Mouse (Mus musculus) spleen, postnatal 4 days (tissue): ENCODE measurements around the gene Mroh8.
"Not testable (repeated sequence)": the region's sequence is repeated elsewhere in the genome, so short reads cannot be mapped to it uniquely, and the experiment has no call there.

Experiments used
- DNase-seq, 2 experiments: peaks; one replicate each; pipeline ENCODE4 v3.0.0; 2022; ENCODE audit warnings: low spot score in 2 of 2

Mroh8 gene

DNA sequence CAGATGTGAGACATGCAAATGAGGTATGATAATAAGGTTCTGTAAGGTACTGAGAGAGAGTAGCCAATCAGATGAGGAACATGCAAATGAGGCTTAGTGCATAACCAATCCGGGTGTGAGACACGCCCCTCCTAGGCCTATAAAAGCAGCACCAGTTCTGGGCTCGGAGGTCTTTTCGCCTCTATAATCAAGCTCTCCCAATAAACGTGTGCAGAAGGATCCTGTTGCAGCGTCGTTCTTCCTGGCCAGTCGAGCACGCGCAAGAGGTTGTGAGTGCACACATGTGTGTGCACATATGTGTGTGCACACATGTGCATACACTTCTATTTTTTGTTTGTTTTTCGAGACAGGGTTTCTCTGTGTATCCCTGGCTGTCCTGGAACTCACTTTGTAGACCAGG, 80.9 kb downstream of the Mroh8 start:
- not testable (repeated sequence) for DNase-seq

DNA sequence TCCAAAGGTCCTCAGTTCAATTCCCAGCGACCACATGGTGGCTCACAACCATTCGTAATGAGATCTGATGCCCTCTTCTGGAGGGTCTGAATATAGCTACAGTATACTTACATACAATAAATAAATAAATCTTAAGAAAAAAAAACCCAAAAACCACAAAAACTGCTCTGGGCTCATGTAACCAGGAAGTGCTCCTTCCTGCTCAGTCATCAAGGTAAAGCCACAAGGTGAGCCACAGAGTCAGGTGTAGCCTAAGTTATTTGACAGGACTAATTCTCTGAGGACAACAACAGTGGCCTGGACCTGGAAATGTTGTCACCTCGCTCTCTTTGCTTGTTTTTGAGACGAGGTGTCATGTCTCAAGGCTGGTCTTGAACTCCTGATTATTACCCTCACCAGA, 88.7 kb downstream of the Mroh8 start:
- DNase-seq = no peak

DNA sequence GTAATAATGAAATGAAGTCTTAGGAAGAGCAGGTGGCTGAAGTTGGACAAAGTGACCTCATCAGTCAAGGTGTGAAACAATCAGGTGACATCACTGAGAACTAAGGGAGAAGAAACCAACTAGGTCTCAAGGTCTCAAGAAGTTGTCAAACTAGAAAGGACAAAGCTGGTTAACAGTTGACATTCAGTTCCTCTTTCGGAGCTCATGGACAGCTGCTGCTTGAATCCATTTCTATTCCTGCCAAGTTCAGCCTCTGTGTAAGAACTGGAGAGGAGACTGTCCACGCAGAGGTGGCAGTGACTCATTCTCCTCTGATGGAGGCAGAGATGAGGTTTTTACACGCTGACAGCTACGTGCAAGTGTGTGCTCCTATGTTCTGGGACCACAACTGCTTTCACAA, 92.1 kb downstream of the Mroh8 start:
- no peak for DNase-seq

DNA sequence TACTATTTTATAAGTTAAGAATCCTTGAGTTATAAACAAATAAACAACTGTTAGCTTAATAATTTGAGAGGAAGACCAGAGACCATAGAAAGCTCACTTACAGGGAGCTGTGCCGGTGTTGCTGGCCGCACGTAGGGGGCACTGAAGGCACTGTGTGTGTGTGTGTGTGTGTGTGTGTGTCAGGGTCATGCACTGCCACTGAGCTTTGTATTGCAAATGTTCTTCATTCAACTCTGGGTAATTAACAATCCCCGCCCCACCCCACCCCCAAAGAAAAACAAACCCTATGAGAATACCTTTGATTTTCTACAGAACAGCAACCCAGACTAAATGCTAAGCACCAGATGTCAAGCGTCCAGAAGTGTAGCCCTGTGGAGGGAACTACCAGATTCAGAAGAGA, 92.8 kb downstream of the Mroh8 start:
- DNase-seq = no peak

DNA sequence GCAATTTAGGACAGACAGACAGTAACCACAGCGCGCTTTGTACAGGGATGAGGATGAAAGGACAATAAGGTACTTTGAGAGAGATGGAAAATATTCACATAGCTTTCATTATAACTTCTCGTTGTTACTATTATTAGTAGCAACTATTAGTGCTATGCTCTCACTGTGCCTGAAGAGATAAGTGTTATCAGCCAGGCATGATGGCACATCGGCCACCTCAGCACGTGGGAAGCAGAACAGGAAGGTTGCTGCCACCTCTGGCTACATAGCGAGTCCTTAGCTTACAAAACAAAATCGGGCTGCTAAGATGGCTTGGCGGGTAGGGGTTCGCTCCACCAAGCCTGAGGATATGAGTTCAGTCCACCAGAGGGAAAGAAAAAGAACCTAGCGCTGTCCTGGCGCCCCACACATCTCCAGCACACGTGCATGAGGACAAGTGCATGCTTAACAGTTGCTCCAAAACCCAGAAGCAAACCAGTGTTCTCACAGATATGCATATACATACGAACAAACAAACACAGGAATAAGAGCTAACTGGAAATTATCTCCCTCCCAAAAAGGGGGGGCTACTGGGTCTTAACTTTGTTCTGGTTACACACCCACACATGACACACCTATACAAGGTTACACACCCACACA, 94.2 kb downstream of the Mroh8 start:
- no peak for DNase-seq

DNA sequence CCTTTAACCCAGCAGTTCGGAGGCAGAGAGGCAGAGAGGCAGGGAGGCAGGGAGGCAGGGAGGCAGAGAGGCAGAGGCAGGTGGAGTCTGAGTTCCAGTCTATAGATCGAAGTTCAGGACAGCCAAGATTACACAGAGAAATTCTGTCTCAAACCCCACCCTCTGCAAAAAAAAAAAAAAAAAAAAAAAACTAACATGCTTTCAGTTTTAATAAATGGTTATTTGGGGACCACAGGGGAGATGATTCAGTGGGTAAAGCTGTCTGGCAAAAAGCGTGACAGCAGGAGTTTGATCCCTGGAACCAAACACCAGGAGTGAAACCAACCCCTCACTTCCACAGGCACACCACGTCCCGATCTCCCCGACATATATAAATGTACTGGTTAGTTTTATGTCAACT, 101.2 kb downstream of the Mroh8 start:
- no peak for DNase-seq

DNA sequence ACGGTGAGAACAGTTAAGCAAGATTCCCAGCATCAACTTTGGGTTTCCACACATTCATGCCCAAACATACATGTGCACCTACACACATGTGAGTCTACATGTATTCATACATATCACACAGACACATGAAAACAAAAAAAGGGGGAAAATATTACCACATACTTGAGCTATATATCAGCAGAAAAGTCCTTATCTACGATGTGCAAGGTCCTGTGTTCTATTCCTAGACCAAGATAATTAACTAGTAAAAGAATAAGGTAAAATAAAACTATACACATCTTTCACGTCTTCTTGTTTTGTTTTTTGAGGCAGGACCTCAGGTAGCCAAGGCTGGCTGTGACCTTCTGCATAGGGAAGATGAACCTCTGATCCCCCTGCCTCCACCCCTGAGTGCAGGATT, 103.1 kb downstream of the Mroh8 start:
- no peak for DNase-seq

DNA sequence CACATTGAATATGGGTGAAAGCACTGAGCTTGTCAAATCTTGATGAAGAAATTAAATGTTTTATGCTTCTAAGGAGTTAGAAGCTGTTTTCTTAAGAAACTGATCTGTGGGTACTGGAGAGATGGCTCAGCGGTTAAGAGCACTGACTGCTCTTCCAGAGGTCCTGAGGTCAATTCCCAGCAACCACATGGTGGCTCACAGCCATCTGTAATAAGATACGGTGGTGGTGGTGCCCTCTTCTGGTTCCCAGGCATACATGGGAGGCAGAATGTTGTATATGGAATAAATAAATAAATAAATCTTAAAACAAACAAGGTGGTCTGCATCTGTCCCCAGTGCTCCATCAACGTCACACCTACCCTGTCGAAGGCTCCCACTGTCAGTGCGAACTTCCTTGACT, 104.9 kb downstream of the Mroh8 start:
- no peak for DNase-seq

DNA sequence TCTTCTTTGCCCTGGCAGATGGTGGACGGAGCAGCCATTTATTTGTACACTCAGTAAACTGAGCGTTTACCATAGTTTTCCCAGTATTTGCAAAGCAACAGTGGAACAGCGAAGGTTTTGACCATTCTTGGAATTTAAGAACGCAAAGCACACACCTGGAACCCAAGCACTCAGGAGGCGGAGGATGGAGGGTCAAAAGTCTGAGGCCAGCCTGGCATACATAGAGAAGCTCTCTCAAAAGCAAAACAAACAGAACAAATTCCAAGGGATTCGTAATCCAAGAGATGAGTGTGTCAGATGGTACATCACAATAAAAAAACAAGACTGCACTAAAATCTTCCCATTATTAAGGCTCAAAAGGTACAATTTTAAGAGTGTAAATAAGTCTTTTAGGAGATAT, 105.8 kb downstream of the Mroh8 start:
- no peak for DNase-seq

DNA sequence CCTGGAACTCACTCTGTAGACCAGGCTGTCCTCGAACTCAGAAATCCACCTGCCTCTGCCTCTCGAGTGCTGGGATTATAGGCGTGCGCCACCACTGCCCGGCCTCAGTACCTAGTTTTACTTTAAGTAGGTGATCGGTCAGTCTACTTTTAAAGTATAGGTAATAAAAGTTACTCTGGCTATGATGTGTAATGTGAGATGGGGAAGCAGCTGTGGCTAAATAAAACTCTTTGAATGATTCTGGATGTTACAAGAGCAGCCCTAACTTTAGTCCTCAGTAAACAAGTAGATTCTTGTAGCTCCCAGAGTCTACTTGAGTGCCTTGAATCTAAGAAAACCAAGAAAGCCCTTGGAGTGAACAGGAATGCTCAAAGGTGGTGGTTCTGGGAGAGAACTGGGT, 106.4 kb downstream of the Mroh8 start:
- no peak for DNase-seq

DNA sequence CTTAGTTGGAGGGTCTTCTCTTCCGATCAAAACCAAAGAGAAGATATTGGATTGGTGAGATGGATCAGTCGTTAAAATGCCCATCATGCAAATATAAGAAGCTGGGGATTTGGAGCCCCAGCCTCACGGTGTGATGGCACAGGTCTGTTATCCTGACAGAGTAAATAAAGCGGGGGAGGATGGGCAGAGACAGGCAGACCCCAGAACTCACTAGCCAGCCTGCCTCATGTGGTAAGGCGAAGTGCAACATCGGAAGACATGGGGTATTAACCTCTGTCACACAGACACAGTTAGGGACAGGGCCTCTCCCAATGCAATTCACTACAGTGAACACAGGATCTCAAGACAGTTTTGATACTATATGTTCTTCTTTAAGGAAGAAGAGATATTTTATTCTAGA, 108.7 kb downstream of the Mroh8 start:
- no peak for DNase-seq

DNA sequence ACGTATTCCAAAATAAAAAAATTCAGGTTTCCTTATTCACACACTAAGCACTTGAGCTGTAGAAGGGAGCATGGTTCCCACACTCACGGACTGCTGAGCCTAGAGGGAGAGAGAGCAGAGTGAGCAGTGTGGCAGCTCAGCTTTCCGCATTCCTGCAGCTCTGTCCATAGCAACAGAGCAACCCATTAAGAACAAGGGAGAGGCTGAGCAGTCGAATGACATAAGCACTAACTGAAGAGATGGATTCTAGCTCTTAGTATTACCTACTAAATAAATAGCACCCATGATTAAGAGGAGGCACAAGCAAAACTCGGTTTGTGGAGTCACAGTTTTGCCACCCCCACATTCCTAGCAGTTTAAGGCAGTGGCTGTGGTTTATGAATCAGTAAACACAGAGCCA, 109.2 kb downstream of the Mroh8 start:
- DNase-seq = no peak

DNA sequence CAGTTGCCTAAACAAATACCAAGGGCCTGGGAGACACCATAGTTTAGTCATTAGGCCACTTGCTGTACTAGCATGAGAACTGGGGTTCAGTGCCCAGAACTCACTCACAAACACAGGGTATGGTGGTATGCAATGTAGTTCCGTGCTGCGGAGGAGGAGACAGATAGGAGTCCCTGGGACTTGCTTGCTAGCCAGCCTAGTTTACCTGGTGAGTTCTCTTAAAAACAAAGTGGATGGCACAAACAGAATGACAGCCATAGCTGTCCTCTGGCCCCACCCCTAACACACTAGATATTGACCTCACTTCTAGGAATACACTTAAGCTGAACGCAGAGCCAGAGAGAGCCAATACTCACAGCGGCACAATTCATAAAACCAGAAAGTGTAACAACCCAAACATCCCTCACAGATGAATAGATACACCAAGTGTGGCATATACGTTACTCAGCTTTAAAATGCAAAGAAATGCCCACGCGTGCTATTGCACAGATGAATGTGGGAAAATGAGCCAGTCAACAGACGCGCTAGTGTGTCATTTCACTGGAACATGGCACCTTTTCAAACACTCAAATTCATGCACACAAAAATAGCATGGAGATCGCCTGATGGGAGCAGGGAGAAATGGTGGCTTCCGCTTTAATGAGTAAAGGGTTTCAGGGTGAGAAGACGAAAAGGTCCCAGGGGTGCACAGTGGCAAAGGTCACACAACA, 112.8 kb downstream of the Mroh8 start:
- DNase-seq = no peak

DNA sequence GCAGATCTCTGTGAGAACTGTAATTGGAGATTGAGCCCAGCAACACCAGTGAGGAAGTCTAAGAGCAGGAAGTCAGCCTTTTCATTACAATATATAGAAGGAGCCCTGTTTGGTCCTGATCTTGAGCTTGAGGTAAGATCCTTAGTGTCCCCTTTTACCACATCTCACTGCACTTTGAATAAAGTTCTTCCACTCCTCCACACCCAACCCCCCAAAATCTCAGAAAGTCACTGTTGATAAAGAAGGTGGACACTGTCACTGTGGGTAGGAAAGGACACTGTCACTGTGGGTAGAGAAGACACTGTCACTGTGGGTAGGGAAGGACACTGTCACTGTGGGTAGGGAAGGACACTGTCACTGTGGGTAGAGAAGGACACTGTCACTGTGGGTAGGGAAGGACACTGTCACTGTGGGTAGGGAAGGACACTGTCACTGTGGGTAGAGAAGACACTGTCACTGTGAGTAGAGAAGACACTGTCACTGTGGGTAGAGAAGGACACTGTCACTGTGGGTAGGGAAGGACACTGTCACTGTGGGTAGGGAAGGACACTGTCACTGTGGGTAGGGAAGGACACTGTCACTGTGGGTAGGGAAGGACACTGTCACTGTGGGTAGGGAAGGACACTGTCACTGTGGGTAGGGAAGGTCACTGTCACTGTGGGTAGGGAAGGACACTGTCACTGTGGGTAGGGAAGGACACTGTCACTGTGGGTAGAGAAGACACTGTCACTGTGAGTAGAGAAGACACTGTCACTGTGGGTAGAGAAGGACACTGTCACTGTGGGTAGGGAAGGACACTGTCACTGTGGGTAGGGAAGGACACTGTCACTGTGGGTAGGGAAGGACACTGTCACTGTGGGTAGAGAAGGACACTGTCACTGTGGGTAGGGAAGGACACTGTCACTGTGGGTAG, 113.8 kb downstream of the Mroh8 start:
- DNase-seq = not testable (repeated sequence)

DNA sequence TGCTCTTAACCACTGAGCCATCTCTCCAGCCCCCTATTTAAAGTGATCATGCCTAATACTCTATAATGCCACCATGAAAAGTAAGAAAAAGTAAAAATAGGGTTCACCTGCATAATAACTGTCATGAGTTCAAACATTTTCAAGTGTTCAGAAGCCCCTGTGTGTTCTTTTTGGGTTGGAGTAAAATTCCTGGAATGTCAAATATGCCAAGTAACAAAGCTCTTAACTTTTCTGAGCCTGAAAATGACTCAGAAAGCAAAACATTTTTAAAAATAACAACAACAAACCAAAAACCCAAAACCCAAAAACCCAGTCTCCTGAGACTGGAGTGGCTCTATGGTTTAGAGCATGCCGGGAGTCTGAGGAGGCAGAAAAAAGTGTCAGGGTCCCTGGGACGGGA, 115.2 kb downstream of the Mroh8 start:
- no peak for DNase-seq
